Mouse (Mus musculus) MEL (cell line): Measurements from ENCODE around the gene Slc38a4. TPM values are rescaled to one million over a fixed set of nuclear protein-coding genes. Genes with fewer than 3 reads are reported as not detected.

ENCODE experiments used
- DNase-seq: peaks from one replicate; pipeline ENCODE4 v3.0.0; 2011; ENCODE audit warnings: low read depth, low spot score
- H3K27ac ChIP-seq: 2 replicates; pipeline ENCODE4 v1.5.1; 2012; ENCODE audit warnings: low read depth, mild to moderate bottlenecking, control low read depth, low read length, moderate library complexity; ENCODE audit not compliant: control insufficient read depth
- H3K27me3 ChIP-seq, 2 experiments: fragments of 150-350 bp in 1 of 2; sonication (generic) in 1 of 2; 2 replicates each; pipeline ENCODE4 v1.6.1; 2012; ENCODE audit warnings: low read length in 2 of 2, mild to moderate bottlenecking in 2 of 2, improper control_type of control experiment in 1 of 2, moderate library complexity in 1 of 2; ENCODE audit not compliant: insufficient read depth in 2 of 2, control insufficient read depth in 1 of 2
- H3K36me3 ChIP-seq, 2 experiments: 2 replicates each; pipeline ENCODE4 v1.6.1; 2012 to 2014; ENCODE audit warnings: low read length in 2 of 2, improper control_type of control experiment in 1 of 2, inconsistent platforms in 1 of 2, mild to moderate bottlenecking in 1 of 2; ENCODE audit not compliant: insufficient read depth in 2 of 2, control insufficient read depth in 1 of 2
- H3K4me1 ChIP-seq, 2 experiments: fragments of 150-350 bp in 1 of 2; sonication (generic) in 1 of 2; 2 replicates each; pipeline ENCODE4 v1.6.1; 2012; ENCODE audit warnings: low read length in 2 of 2, improper control_type of control experiment in 1 of 2, mild to moderate bottlenecking in 1 of 2; ENCODE audit not compliant: insufficient read depth in 2 of 2, control insufficient read depth in 1 of 2
- H3K4me3 ChIP-seq, 2 experiments: fragments of 150-350 bp in 1 of 2; sonication (generic) in 1 of 2; 2 replicates each; pipeline ENCODE4 v1.5.1; 2012; ENCODE audit warnings: low read depth in 2 of 2, low read length in 2 of 2, mild to moderate bottlenecking in 2 of 2, moderate library complexity in 2 of 2, control low read depth in 1 of 2, improper control_type of control experiment in 1 of 2; ENCODE audit not compliant: control insufficient read depth in 1 of 2, insufficient read depth in 1 of 2
- H3K79me2 ChIP-seq: 2 replicates; pipeline ENCODE4 v1.6.1; 2012; ENCODE audit warnings: mild to moderate bottlenecking, low read length, moderate library complexity; ENCODE audit not compliant: control insufficient read depth, poor library complexity, insufficient read depth
- H3K9ac ChIP-seq: 2 replicates; pipeline ENCODE4 v1.6.1; 2012; ENCODE audit warnings: low read depth, mild to moderate bottlenecking, control low read depth, low read length, moderate library complexity; ENCODE audit not compliant: control insufficient read depth, poor library complexity, severe bottlenecking
- H3K9me3 ChIP-seq: fragments of 150-350 bp; sonication (generic); replicated peaks from 2 replicates; pipeline ENCODE4 v1.6.1; 2012; ENCODE audit warnings: mild to moderate bottlenecking, low read length, improper control_type of control experiment, moderate library complexity; ENCODE audit not compliant: insufficient read depth
- BHLHE40 ChIP-seq: IDR thresholded peaks from 2 replicates; pipeline ENCODE4 v1.6.1; 2012; ENCODE audit warnings: low read depth, mild to moderate bottlenecking, inconsistent platforms, low read length, improper control_type of control experiment, borderline replicate concordance
- CTCF ChIP-seq, 3 experiments: IDR thresholded peaks in 2 of 3; conservative IDR thresholded peaks in 1 of 3; 2 replicates each; pipeline ENCODE4 v1.5.1; 2011 to 2012; ENCODE audit warnings: low read length in 3 of 3, low read depth in 2 of 3, mild to moderate bottlenecking in 2 of 3, improper control_type of control experiment in 1 of 3, inconsistent platforms in 1 of 3, mixed read lengths in 1 of 3, moderate library complexity in 1 of 3; ENCODE audit not compliant: control insufficient read depth in 1 of 3, insufficient read depth in 1 of 3, poor library complexity in 1 of 3, severe bottlenecking in 1 of 3
- ELF1 ChIP-seq: IDR thresholded peaks from 2 replicates; pipeline ENCODE4 v1.6.1; 2014; ENCODE audit warnings: low read depth, mild to moderate bottlenecking, inconsistent platforms, low read length, improper control_type of control experiment, moderate library complexity
- EP300 ChIP-seq, 2 experiments: IDR thresholded peaks; 2 replicates each; pipeline ENCODE4 v1.6.1; 2011; ENCODE audit warnings: improper control_type of control experiment in 2 of 2, low read length in 2 of 2, low read depth in 1 of 2, mild to moderate bottlenecking in 1 of 2
- ETS1 ChIP-seq: IDR thresholded peaks from 2 replicates; pipeline ENCODE4 v1.6.1; 2012; ENCODE audit warnings: low read depth, mild to moderate bottlenecking, inconsistent platforms, low read length, improper control_type of control experiment, moderate library complexity
- GABPA ChIP-seq: IDR thresholded peaks from 2 replicates; pipeline ENCODE4 v1.6.1; 2012; ENCODE audit warnings: low read depth, mild to moderate bottlenecking, inconsistent platforms, low read length, improper control_type of control experiment, moderate library complexity
- HCFC1 ChIP-seq: IDR thresholded peaks from 2 replicates; pipeline ENCODE4 v1.6.1; 2012; ENCODE audit warnings: low read depth, mild to moderate bottlenecking, inconsistent platforms, low read length, improper control_type of control experiment, moderate library complexity
- JUND ChIP-seq: IDR thresholded peaks from 2 replicates; pipeline ENCODE4 v1.6.1; 2011; ENCODE audit warnings: low read depth, mild to moderate bottlenecking, improper control_type of control experiment, low read length
- MEF2A ChIP-seq: IDR thresholded peaks from 2 replicates; pipeline ENCODE4 v1.6.1; 2014; ENCODE audit warnings: low read depth, mild to moderate bottlenecking, inconsistent platforms, low read length, improper control_type of control experiment; ENCODE audit not compliant: poor library complexity, insufficient replicate concordance, severe bottlenecking; ENCODE audit errors: extremely low read depth
- MXI1 ChIP-seq: IDR thresholded peaks from 2 replicates; pipeline ENCODE4 v1.6.1; 2011; ENCODE audit warnings: mild to moderate bottlenecking, low read depth, low read length, improper control_type of control experiment
- MYB ChIP-seq: IDR thresholded peaks from 2 replicates; pipeline ENCODE4 v1.6.1; 2011; ENCODE audit warnings: mild to moderate bottlenecking, low read depth, low read length, improper control_type of control experiment
- NELFE ChIP-seq: IDR thresholded peaks from 2 replicates; pipeline ENCODE4 v1.6.1; 2011; ENCODE audit warnings: low read depth, low read length, improper control_type of control experiment
- NRF1 ChIP-seq: IDR thresholded peaks from 2 replicates; pipeline ENCODE4 v1.6.1; 2014; ENCODE audit warnings: low read depth, mild to moderate bottlenecking, inconsistent platforms, low read length, improper control_type of control experiment, moderate library complexity; ENCODE audit not compliant: poor library complexity, insufficient read depth, severe bottlenecking
- POLR2AphosphoS5 ChIP-seq: IDR thresholded peaks from 2 replicates; pipeline ENCODE4 v1.6.1; 2012; ENCODE audit warnings: low read depth, borderline replicate concordance, mild to moderate bottlenecking, inconsistent platforms, low read length, moderate library complexity, mixed read lengths
- RAD21 ChIP-seq: IDR thresholded peaks from 2 replicates; pipeline ENCODE4 v1.6.1; 2011; ENCODE audit warnings: mild to moderate bottlenecking, low read depth, low read length, improper control_type of control experiment
- SIN3A ChIP-seq: IDR thresholded peaks from 2 replicates; pipeline ENCODE4 v1.6.1; 2012; ENCODE audit warnings: low read length, improper control_type of control experiment, inconsistent platforms
- SMC3 ChIP-seq: IDR thresholded peaks from 2 replicates; pipeline ENCODE4 v1.6.1; 2011; ENCODE audit warnings: low read depth, low read length, improper control_type of control experiment
- TBP ChIP-seq: IDR thresholded peaks from 2 replicates; pipeline ENCODE4 v1.8.0; 2011; ENCODE audit warnings: low read depth, low read length, improper control_type of control experiment
- UBTF ChIP-seq: IDR thresholded peaks from 2 replicates; pipeline ENCODE4 v1.6.1; 2012; ENCODE audit warnings: low read depth, mild to moderate bottlenecking, inconsistent platforms, low read length, improper control_type of control experiment, moderate library complexity, borderline replicate concordance; ENCODE audit not compliant: insufficient read depth
- ZC3H11A ChIP-seq: IDR thresholded peaks from 2 replicates; pipeline ENCODE4 v1.6.1; 2012; ENCODE audit warnings: low read depth, mild to moderate bottlenecking, inconsistent platforms, low read length, improper control_type of control experiment
- ZKSCAN1 ChIP-seq: IDR thresholded peaks from 2 replicates; pipeline ENCODE4 v1.6.1; 2012; ENCODE audit warnings: low read depth, mild to moderate bottlenecking, inconsistent platforms, low read length, improper control_type of control experiment, moderate library complexity
- ZMIZ1 ChIP-seq: IDR thresholded peaks from 2 replicates; pipeline ENCODE4 v1.6.1; 2012; ENCODE audit warnings: low read depth, mild to moderate bottlenecking, inconsistent platforms, low read length, improper control_type of control experiment, moderate library complexity
- polyA plus RNA-seq, 2 experiments: library from polyadenylated mRNA; stranded (reverse) in 1 of 2; unstranded in 1 of 2; fragments of >175 nt in 1 of 2; fragments of >200 nt in 1 of 2; gene quantifications; 2 replicates each; pipeline versions ENCODE4 v1.2.1 to v1.2.4; 2012; ENCODE audit warnings: low replicate concordance in 2 of 2, low read depth in 1 of 2; ENCODE audit not compliant: insufficient read length in 2 of 2, insufficient read depth in 1 of 2, missing spikeins in 1 of 2
- total RNA-seq: library from RNA; depleted of rRNA; stranded (reverse); fragments of 300-350 nt; gene quantifications from 2 replicates; pipeline ENCODE4 v1.2.3, GENCODE M21; 2012

The Slc38a4 gene
- total and polyA plus RNA-seq, 3 experiments = not detected

DNA sequence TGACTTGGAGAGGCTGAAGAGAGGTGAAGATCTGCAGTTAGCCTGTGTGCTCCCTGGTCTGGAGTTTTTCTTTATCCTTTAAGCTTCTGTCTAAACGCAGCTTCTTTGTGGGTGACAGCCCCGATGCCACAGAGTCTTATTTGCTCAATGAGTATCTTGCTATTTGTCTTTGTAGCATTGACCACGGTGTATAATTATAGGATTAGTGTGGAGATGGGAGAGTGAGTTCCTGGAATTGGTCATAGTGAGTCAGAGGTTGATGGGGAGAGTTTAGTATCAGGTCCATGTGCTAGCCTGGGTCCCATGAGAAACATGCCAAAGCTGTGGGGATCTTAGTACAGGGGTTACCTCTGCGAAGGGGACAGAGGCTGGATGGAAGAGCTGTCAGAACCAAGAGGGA lies 41.8 kb upstream of the Slc38a4 start:
- Histone ChIP-seq H3K27me3 (no peaks in the 10 kb centered on the region), H3K27ac (no peak overlapping the region), H3K9me3 (peaks cover 3% of the 10 kb centered on the region; the same call in 1 of the 2 replicates), H3K36me3 (no peaks in the 10 kb centered on the region), H3K9ac (no peak overlapping the region), H3K4me1 (no peaks in the 10 kb centered on the region), H3K79me2 (no peaks in the 10 kb centered on the region)
- DNase-seq = no peak
- TF ChIP-seq BHLHE40 = no peak
- TF ChIP-seq ETS1 = no peak
- no peak for TF ChIP-seq ZKSCAN1
- TF ChIP-seq ZMIZ1 = no peak
- no peak for TF ChIP-seq TBP
- no peak for TF ChIP-seq MYB
- TF ChIP-seq ELF1 = no peak
- TF ChIP-seq SMC3 = no peak
- no peak for TF ChIP-seq ZC3H11A
- no peak for TF ChIP-seq MXI1
- no peak for TF ChIP-seq CTCF (IDR thresholded peaks at IDR 0.05 in 2 of 3, conservative IDR thresholded peaks at IDR 0.05 in 1 of 3; ENCODE audit: control insufficient read depth in 1 of 3, insufficient read depth in 1 of 3, low read depth in 2 of 3, low read length in 3 of 3, poor library complexity in 1 of 3, severe bottlenecking in 1 of 3)
- no peak for TF ChIP-seq EP300 (IDR thresholded peaks at IDR 0.05; ENCODE audit: low read depth in 1 of 2, low read length in 2 of 2)
- TF ChIP-seq SIN3A = no peak
- TF ChIP-seq MEF2A = no peak
- TF ChIP-seq POLR2AphosphoS5 = no peak
- TF ChIP-seq HCFC1 = no peak
- TF ChIP-seq, all 39 proteins: peak for 0
- no peak overlapping the region for H3K4me3 ChIP-seq

GRCm38 (mm10) chr15:97089526-97089925 lies 33.8 kb upstream of the Slc38a4 start:
- Histone ChIP-seq H3K79me2 (no peaks in the 10 kb centered on the region), H3K4me3 (no peak overlapping the region), H3K9ac (no peak overlapping the region), H3K27ac (no peak overlapping the region), H3K9me3 (no peaks in the 10 kb centered on the region), H3K36me3 (no peaks in the 10 kb centered on the region), H3K4me1 (no peaks in the 10 kb centered on the region), H3K27me3 (no peaks in the 10 kb centered on the region)
- TF ChIP-seq NRF1 (no peak), HCFC1 (no peak), UBTF (no peak), JUND (no peak), GABPA (no peak), RAD21 (no peak), EP300 (IDR thresholded peaks at IDR 0.05; ENCODE audit: low read depth in 1 of 2, low read length in 2 of 2) (no peak), NELFE (no peak)
- no peak for DNase-seq
